Mouse (Mus musculus): ENCODE data around the gene Lrpap1.

GRCm38 (mm10) chr5:35073235-35073634, 32.3 kb downstream of the Lrpap1 start:
- TF ChIP-seq JUND (conservative IDR thresholded peaks at IDR 0.05; ENCODE audit: low read depth, low read length) (no peak), CHD2 (IDR thresholded peaks at IDR 0.05; ENCODE audit: low read length) (no peak), MAX (IDR thresholded peaks at IDR 0.05; ENCODE audit: low read length) (no peak), POLR2A (IDR thresholded peaks at IDR 0.05; ENCODE audit: low read depth, low read length) (no peak), CTCF (conservative IDR thresholded peaks at IDR 0.05 in 1 of 2, IDR thresholded peaks at IDR 0.05 in 1 of 2; ENCODE audit: low read depth in 2 of 2, low read length in 2 of 2) (no peak), BHLHE40 (IDR thresholded peaks at IDR 0.05; ENCODE audit: low read depth, low read length) (no peak), ZMIZ1 (IDR thresholded peaks at IDR 0.05; ENCODE audit: low read depth, low read length) (no peak), USF1 (IDR thresholded peaks at IDR 0.05; ENCODE audit: low read depth, low read length) (no peak), JUN (IDR thresholded peaks at IDR 0.05; ENCODE audit: insufficient read depth, low read depth, low read length) (no peak)
